Mouse (Mus musculus): ENCODE data around the gene Spaca3.

DNA sequence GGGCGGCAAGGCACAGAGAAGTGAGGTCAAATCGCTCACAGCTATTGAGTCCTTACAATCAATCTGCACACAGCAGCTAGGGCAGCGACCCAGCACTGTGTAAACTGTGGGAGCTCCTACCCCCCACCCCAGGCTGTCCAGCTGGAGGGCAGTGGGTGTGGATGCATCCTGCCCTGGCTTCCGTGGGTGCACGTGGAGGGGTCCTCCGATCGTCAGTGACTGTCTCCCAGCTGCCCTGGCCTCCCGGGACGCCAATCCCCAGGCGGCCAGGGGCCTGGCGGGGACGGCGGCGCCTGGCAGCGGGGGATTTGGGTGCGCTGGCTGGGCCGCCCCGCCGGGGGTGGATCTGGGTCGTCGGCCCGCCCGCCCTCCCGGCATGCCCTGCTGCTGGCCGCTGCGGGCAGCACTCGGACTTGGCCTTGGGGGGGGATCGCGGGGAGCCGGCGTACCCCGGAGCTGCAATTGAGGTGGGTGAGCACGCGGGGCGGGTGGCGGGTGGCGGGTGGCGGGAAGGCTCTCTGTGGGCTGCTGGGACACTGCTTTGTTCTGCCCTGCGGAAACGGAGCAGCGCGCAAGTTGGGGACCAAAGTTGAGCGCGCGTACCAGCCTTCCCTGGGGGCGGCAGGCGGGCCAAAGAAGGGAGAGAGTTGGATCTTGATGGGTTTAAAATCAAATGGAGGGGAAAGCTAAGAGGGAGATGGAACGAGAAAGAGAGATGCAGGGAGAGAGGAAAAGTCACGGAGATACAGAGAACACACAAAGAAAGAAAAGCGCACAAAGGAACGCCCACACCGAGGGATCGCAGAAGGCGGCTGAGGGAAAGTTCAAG lies 48.0 kb upstream of the Spaca3 start, which contains the start of gene Tmem98:
- TF ChIP-seq POLR2A (IDR thresholded peaks at IDR 0.05; ENCODE audit: low read depth, low read length) (no peak), CTCF (conservative IDR thresholded peaks at IDR 0.05 in 1 of 2, IDR thresholded peaks at IDR 0.05 in 1 of 2; ENCODE audit: low read depth in 2 of 2, low read length in 2 of 2) (no peak), MAX (IDR thresholded peaks at IDR 0.05; ENCODE audit: low read length) (no peak)

Data from CH12.LX (cell line).